Mouse (Mus musculus) limb, embryonic 15.5 days (tissue): Measurements from ENCODE around the gene Nr2c2. TPM values are rescaled to one million over a fixed set of nuclear protein-coding genes. Genes with fewer than 3 reads are reported as not detected.
A peak's percentile ranks its signal among the peaks of the same experiment; 100 is the strongest.
"Not testable (repeated sequence)": the region's sequence is repeated elsewhere in the genome, so short reads cannot be mapped to it uniquely, and the experiment has no call there.

Experiments
- ATAC-seq: fragments of 200-750 bp; cut with Nextera tagmentation; 2 replicates; pipeline ENCODE4 v1.8.0; 2017; ENCODE audit warnings: low read depth, moderate TSS enrichment; ENCODE audit not compliant: insufficient number of reproducible peaks, low FRiP score, low TSS enrichment
- H3K27ac ChIP-seq: fragments of 300-500 bp; sonication (generic); 2 replicates; pipeline ENCODE4 v1.5.1; 2015; ENCODE audit warnings: moderate library complexity, mild to moderate bottlenecking, inconsistent platforms
- H3K27me3 ChIP-seq: fragments of 300-500 bp; sonication (generic); 2 replicates; pipeline ENCODE4 v1.6.1; 2015; ENCODE audit warnings: inconsistent platforms
- H3K36me3 ChIP-seq: fragments of 300-500 bp; sonication (generic); 2 replicates; pipeline ENCODE4 v1.6.1; 2015; ENCODE audit warnings: inconsistent platforms
- H3K4me1 ChIP-seq: fragments of 300-500 bp; sonication (generic); 2 replicates; pipeline ENCODE4 v1.6.1; 2015; ENCODE audit warnings: inconsistent platforms
- H3K4me2 ChIP-seq: fragments of 300-500 bp; sonication (generic); 2 replicates; pipeline ENCODE4 v1.6.1; 2015; ENCODE audit warnings: mild to moderate bottlenecking, inconsistent platforms
- H3K4me3 ChIP-seq: fragments of 300-500 bp; sonication (generic); 2 replicates; pipeline ENCODE4 v1.5.1; 2015; ENCODE audit warnings: mild to moderate bottlenecking, inconsistent platforms
- H3K9ac ChIP-seq: fragments of 300-500 bp; sonication (generic); 2 replicates; pipeline ENCODE4 v1.6.1; 2015; ENCODE audit warnings: inconsistent platforms
- H3K9me3 ChIP-seq: fragments of 300-500 bp; sonication (generic); 2 replicates; pipeline ENCODE4 v1.6.1; 2016; ENCODE audit warnings: inconsistent platforms
- WGBS: fragments of 180-500 bp; shearing (Covaris S2); methylation state at CpG from one replicate; pipeline ENCODE4 v1.1.7; 2015; 5-methylcytosine and 5-hydroxymethylcytosine counted together
- polyA plus RNA-seq: library from polyadenylated mRNA; unstranded; fragments of >200 nt; fragmentation: Nextera tagmentation; extraction: Ambion mirVana; gene quantifications from 2 replicates; pipeline ENCODE4 v1.2.1, GENCODE M21; 2015

The Nr2c2 gene
- polyA plus RNA-seq, 1 experiment from 2014 or later: 19.6 TPM

DNA sequence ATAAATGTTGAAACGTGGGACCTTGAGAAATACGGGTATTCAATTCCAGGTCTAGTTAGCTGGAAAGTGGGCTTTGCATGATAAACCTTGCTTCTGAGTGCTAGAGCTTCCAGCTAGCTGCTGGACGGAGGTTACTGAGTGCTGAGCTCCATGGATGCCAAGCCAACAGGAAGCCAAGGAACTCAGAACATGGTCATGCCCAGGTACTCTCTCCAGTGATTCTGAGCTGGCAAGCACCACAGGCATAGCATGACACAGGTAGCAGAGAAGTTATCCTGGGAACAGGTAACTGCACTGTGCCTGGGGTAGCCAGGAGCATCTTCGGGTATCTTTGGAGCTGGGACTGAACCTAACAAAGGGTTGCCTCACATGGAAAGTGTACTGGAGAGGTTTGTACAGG is 8.4 kb upstream of the Nr2c2 start:
- Histone ChIP-seq H3K9ac (no peak overlapping the region), H3K4me2 (no peak overlapping the region), H3K4me1 (no peaks in the 10 kb centered on the region), H3K36me3 (no peaks in the 10 kb centered on the region), H3K27ac (no peak overlapping the region), H3K9me3 (no peaks in the 10 kb centered on the region), H3K27me3 (no peaks in the 10 kb centered on the region), H3K4me3 (no peak overlapping the region)
- no peak for ATAC-seq
- 79% methylated on average over 4 of the region's 4 CpGs for WGBS

- Histone ChIP-seq H3K27ac (no peak overlapping the region), H3K4me3 (no peak overlapping the region), H3K4me1 (no peaks in the 10 kb centered on the region), H3K9ac (no peak overlapping the region), H3K9me3 (no peaks in the 10 kb centered on the region), H3K27me3 (no peaks in the 10 kb centered on the region), H3K4me2 (no peak overlapping the region), H3K36me3 (no peaks in the 10 kb centered on the region)
- no peak for ATAC-seq
- whole genome bisulfite sequencing: 81% methylated on average over 3 of the region's 3 CpGs
Measured at GRCm38 (mm10) chr6:92084932-92085331, 6.3 kb upstream of the Nr2c2 start.

DNA sequence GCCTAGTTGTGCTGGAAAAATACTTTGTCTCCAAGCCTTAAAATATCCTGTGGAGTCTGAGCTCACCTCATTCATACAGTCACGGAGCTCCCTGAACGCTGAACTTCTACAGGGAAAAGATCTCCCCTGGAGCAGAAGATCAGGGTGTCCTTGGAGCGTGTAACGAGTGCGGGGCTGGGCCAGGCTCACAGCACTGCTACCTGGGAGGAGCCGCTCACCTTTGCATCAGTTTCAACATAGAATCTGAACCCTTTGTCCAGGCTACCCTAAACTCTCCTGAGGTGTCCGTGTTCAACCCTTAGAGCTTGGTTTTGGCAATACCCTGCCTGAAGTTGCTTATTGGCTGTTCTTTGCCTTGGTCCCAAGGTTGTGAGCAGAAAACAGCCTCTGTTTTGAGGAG is 2.0 kb upstream of the Nr2c2 start:
- WGBS: 90% methylated on average over 7 of the region's 7 CpGs
- not testable (repeated sequence) for H3K9ac ChIP-seq, H3K27ac ChIP-seq, H3K9me3 ChIP-seq, H3K27me3 ChIP-seq, H3K4me2 ChIP-seq, ATAC-seq, H3K4me3 ChIP-seq, H3K36me3 ChIP-seq
- peaks cover 15% of the 10 kb centered on the region for H3K4me1 ChIP-seq

DNA sequence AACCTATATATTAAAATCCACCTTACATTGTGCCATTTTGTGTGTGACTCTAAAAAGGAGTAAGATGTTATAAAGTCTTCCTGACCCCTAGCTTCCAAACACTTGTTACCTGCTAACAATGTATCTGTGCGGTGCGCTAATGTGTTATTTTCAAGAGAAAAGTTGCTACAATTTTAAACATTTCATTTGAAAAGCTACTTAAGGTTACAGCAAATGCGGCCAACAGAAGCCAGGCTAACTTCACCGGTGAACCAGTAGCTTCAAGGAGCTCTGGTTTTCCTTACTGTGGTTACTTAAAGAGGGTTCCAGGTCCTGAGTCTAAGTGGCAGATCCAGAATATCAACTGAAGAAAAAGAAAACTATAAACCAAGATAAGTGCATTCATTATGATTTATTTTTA is 1.2 kb upstream of the Nr2c2 start:
- H3K9me3 ChIP-seq: no peaks in the 10 kb centered on the region
- ATAC-seq: no peak
- H3K27ac ChIP-seq: no peak overlapping the region
- WGBS: 95% methylated on average over 4 of the region's 4 CpGs
- no peaks in the 10 kb centered on the region for H3K36me3 ChIP-seq
- H3K4me3 ChIP-seq: no peak overlapping the region
- no peak overlapping the region for H3K4me2 ChIP-seq
- H3K27me3 ChIP-seq: no peaks in the 10 kb centered on the region
- peaks cover 19% of the 10 kb centered on the region for H3K4me1 ChIP-seq
- H3K9ac ChIP-seq: no peak overlapping the region

DNA sequence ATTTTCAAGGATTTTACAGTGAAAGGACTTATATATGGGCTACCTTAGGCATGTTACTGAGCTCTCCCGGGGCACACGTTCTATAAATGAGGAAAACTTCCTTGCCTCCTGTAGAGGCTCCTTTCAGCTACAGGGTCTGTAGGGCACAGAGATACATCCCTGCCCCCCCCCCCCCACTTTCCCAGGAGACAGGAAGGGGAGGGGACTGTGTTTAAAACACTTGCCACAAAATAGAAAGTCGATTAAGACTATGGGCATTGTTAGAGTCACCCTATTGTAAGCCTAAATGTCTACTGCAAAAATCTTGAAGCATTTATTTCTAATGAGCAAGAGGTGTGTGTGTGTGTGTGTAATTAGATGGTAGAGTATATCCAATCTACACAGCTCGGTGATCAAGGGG is 693 bp upstream of the Nr2c2 start:
- H3K27ac ChIP-seq: peak overlapping the region; percentile 99
- peak overlapping the region; percentile 97 for H3K9ac ChIP-seq
- H3K4me3 ChIP-seq: peak overlapping the region; percentile 99
- peaks cover 19% of the 10 kb centered on the region for H3K4me1 ChIP-seq
- no peaks in the 10 kb centered on the region for H3K27me3 ChIP-seq
- no peaks in the 10 kb centered on the region for H3K36me3 ChIP-seq
- peak overlapping the region; percentile 64 for H3K4me2 ChIP-seq
- 4% methylated on average over 4 of the region's 4 CpGs for WGBS
- H3K9me3 ChIP-seq: no peaks in the 10 kb centered on the region
- ATAC-seq: no peak

DNA sequence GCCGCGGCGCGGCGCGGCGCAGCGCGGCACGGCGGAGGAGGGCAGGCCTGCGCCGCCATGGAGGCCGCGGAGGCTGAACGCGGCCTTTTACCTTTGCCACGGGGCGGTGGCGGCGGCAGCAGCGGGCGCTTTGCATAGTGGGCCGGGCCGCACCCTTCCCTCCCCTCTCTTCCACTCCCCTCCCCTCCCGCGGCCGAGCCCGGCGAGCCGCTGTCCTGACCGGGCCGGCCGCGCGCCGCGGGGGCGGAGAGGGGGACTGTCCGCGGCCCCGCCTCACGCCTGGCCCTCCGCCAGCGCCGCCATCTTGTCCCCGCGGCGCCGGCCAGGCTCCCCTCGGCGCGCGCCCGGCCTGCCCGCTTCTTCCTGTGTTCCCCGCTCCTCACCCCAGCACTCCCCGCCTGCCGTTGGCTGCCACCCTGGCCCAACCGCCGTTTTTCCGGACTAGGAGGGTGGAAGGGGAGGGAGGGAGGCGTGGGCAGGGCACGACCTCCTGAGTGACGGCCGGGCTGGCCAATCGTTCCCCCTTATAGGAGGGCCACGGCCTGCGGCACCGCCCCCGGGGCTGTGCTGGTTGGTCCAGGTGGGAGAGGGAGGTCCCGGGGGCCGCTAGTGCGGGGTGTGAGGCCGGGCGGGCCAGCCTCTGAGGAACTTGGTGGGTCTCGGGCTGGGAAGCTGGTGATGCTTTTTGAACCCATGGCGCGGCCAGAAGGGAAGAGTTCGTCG is 738 bp downstream of the Nr2c2 start:
- H3K4me3 ChIP-seq: peak overlapping the region; percentile 99
- 0% methylated on average over 41 of the region's 81 CpGs for WGBS
- no peaks in the 10 kb centered on the region for H3K36me3 ChIP-seq
- no peaks in the 10 kb centered on the region for H3K9me3 ChIP-seq
- ATAC-seq: peak; percentile 99
- H3K27ac ChIP-seq: peak overlapping the region; percentile 99
- peaks cover 23% of the 10 kb centered on the region for H3K4me1 ChIP-seq
- H3K9ac ChIP-seq: peak overlapping the region; percentile 97
- H3K27me3 ChIP-seq: no peaks in the 10 kb centered on the region
- H3K4me2 ChIP-seq: peak overlapping the region; percentile 64

GRCm38 (mm10) chr6:92092737-92093136 is 1.5 kb downstream of the Nr2c2 start:
- H3K27ac ChIP-seq: peak overlapping the region; percentile 99
- WGBS: 21% methylated on average over 3 of the region's 3 CpGs
- no peak for ATAC-seq
- H3K36me3 ChIP-seq: no peaks in the 10 kb centered on the region
- H3K4me1 ChIP-seq: peaks cover 23% of the 10 kb centered on the region
- H3K27me3 ChIP-seq: no peaks in the 10 kb centered on the region
- peak overlapping the region; percentile 99 for H3K4me3 ChIP-seq
- H3K4me2 ChIP-seq: peak overlapping the region; percentile 64
- peak overlapping the region; percentile 97 for H3K9ac ChIP-seq
- H3K9me3 ChIP-seq: no peaks in the 10 kb centered on the region

DNA sequence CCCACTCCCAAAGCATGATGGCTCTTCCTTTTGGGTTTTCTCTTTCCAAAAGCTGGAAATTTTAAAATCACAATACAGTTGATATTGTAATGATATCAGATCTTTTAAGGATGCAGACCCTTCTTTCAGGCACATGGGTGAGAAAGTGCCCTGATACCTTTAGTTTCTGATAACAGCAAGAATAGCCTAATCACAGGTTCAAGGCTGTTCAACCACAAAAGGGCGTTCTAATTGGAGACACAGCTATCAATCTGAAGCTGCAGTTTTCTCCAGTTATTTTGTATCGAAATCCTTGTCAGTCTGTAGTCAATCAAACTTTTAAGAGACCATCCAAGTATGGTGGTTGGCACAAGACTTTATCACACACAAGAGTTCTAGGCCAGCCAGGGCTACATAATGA is 2.7 kb downstream of the Nr2c2 start:
- no peak overlapping the region for H3K4me2 ChIP-seq
- peaks cover 23% of the 10 kb centered on the region for H3K4me1 ChIP-seq
- no peaks in the 10 kb centered on the region for H3K27me3 ChIP-seq
- H3K4me3 ChIP-seq: no peak overlapping the region
- no peaks in the 10 kb centered on the region for H3K36me3 ChIP-seq
- H3K9me3 ChIP-seq: no peaks in the 10 kb centered on the region
- H3K9ac ChIP-seq: no peak overlapping the region
- WGBS: 87% methylated on average over 2 of the region's 2 CpGs
- no peak for ATAC-seq
- no peak overlapping the region for H3K27ac ChIP-seq

- H3K27me3 ChIP-seq: no peaks in the 10 kb centered on the region
- no peaks in the 10 kb centered on the region for H3K36me3 ChIP-seq
- no peak for ATAC-seq
- WGBS: 69% methylated on average over 2 of the region's 2 CpGs
- 0 out of 2 replicates have a peak, but pooled peaks cover 4% of the 10 kb centered on the region for H3K4me1 ChIP-seq
- no peak overlapping the region for H3K4me2 ChIP-seq
- no peaks in the 10 kb centered on the region for H3K9me3 ChIP-seq
- no peak overlapping the region for H3K4me3 ChIP-seq
- H3K27ac ChIP-seq: no peak overlapping the region
- H3K9ac ChIP-seq: no peak overlapping the region
Measured at GRCm38 (mm10) chr6:92100679-92101360, 9.6 kb downstream of the Nr2c2 start.

DNA sequence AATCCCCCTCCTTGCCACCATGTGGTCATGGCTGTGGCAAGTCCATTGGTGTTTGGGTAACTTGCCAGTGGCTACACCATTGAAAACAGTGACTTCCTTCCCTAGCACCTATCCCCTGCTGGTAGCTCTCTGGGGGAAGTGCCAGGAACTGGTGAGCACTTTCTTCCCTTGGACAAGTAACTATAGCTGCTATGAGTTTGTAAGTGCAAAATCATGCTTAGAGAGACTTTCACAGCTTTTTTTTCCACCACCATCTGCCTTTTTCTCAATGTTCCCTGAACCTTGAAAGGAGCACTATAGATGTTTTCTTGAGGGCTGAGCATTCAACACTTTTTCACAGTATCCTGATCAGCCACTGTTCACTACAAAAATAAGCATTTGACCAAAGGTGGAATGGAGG is 33.4 kb downstream of the Nr2c2 start:
- no peaks in the 10 kb centered on the region for H3K27me3 ChIP-seq
- H3K27ac ChIP-seq: no peak overlapping the region
- no peak for ATAC-seq
- no peak overlapping the region for H3K4me2 ChIP-seq
- no peaks in the 10 kb centered on the region; the same call in 1 of the 2 replicates for H3K36me3 ChIP-seq
- no peaks in the 10 kb centered on the region for H3K9me3 ChIP-seq
- H3K4me1 ChIP-seq: no peaks in the 10 kb centered on the region
- no peak overlapping the region for H3K4me3 ChIP-seq
- no peak overlapping the region for H3K9ac ChIP-seq

- no peak overlapping the region for H3K4me3 ChIP-seq
- no peak for ATAC-seq
- H3K9me3 ChIP-seq: no peaks in the 10 kb centered on the region
- 88% methylated on average over 1 of the region's 1 CpGs for WGBS
- H3K9ac ChIP-seq: no peak overlapping the region
- H3K36me3 ChIP-seq: no peaks in the 10 kb centered on the region; the same call in 1 of the 2 replicates
- H3K4me1 ChIP-seq: no peaks in the 10 kb centered on the region
- no peaks in the 10 kb centered on the region for H3K27me3 ChIP-seq
- H3K4me2 ChIP-seq: no peak overlapping the region
- H3K27ac ChIP-seq: no peak overlapping the region
Measured at GRCm38 (mm10) chr6:92126861-92127468, 35.8 kb downstream of the Nr2c2 start.

DNA sequence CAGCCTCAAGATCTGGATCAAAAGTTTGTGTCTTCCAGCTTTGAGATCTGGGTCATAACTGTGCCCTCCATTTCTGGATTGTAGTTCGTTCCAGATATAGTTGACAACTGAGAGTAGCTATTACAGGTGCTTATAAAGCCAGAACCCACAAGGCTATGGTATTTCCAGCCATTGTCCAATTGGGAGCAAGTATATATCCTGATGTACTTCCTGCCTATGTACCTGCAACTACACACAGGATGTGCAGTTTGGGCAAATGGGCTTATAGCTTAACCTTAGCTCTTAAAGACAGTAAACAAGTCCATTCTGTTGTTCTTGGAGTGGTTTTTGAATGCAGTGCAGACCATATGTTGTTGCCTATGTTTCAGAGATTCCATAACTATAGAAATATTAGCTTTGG is 40.3 kb downstream of the Nr2c2 start:
- WGBS: 86% methylated on average over 1 of the region's 1 CpGs
- Histone ChIP-seq H3K36me3 (peaks cover 5% of the 10 kb centered on the region; the same call in 1 of the 2 replicates), H3K4me2 (no peak overlapping the region), H3K9ac (no peak overlapping the region), H3K4me3 (no peak overlapping the region), H3K9me3 (no peaks in the 10 kb centered on the region), H3K27ac (no peak overlapping the region), H3K4me1 (no peaks in the 10 kb centered on the region), H3K27me3 (no peaks in the 10 kb centered on the region)
- ATAC-seq: no peak
